Mouse (Mus musculus) heart, postnatal 10 days (tissue): ENCODE data around the gene Ptma. TPM values are rescaled to one million over a fixed set of nuclear protein-coding genes. Genes with fewer than 3 reads are reported as not detected.
"Not testable (repeated sequence)": the region's sequence is repeated elsewhere in the genome, so short reads cannot be mapped to it uniquely, and the experiment has no call there.

Source experiments
- DNase-seq, 2 experiments: peaks; one replicate each; pipeline ENCODE4 v3.0.0; 2021
- intact Hi-C: fragments of 180-260 bp; cut with DNase I; formaldehyde crosslinking; loops from one replicate; pipeline ENCODE4 v1.15.1; 2025
- total RNA-seq, 2 experiments: library from RNA; stranded (reverse); gene quantifications; 2 replicates each; pipeline ENCODE4 v1.2.3; 2021

The Ptma gene
- total RNA-seq, 2 experiments from 2014 or later: 535 to 599 TPM

DNA sequence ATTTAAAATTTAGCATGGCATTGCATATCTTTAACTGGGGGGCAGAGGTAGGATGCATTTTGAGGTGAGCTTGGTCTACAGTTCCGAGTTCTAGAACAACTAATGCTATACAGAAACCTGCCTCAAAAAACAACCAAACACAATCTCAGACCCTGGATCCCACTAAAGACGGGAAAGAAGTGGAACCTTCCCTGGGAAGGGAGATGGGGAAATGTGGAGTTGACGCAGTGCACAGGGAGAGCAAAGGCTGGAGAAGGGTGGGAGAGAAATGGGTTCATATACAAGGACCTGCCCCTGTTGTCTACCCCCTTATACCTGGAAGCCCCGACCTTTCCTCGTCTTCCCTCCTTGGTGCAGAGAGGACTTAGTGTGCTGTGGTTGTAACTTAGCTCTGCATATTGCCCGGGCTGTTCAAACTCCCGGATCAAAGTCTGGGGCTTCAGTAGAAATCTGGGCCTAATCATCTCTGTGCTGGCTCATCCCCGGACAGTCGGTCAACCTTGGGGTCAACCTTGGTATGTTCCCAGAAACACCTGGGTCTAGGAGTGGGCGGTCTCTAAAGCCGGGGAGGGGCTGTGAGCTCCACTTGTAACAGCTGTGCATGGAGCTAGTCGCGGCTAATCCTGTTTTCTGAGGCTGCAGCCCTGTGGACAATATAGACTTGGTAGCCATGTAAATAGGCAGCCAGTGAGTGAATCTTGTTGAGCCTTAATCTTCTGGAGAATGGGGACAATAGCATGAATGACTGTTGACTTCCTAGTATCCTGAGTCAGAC, 5.2 kb downstream of the Ptma start:
- intact Hi-C loops: loop anchor here (1.0 to 5.0 kb wide), 3 partner anchors 30 to 169 kb away; no protein-coding TSS in a partner anchor

DNA sequence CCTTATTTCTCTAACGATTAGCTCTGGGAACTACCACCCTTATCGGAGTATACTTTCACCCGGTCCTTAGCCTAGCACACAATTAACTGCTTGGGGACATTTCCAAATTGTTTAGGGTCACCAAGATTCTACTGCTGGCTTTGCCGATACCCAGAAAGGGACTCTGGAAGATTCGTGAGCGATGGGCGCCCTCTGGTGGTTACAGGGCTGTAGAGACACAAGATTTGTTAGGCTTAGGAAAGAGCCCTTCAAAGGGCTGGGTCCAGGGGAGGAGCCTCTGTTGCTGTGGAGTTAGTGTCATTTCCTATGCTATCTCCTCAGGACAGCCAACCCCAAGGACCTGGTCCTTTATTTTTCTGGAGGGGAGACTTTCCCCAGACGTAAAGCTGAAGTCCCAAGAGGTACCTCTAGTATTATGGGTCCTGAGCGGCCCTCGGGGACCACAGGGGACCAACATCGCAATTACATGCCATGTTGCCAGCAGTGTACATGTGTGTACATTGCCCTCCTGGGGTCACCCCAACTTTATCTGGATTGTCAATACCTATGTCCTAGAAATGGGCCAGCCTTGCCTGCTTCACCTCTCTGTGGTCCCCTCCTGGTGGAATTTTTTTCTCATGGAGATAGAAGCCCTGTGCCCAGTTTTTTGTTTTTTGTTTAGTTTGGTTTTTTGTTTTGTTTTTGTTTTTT, 6.0 kb downstream of the Ptma start:
- intact Hi-C loops: loop anchor here (1.0 to 5.0 kb wide), 3 partner anchors 31 to 170 kb away; no protein-coding TSS in a partner anchor
- peak; percentile 94 to 98 for DNase-seq

More for the DNA sequence above, 5.2 kb downstream of the Ptma start:
- no peak for DNase-seq

DNA sequence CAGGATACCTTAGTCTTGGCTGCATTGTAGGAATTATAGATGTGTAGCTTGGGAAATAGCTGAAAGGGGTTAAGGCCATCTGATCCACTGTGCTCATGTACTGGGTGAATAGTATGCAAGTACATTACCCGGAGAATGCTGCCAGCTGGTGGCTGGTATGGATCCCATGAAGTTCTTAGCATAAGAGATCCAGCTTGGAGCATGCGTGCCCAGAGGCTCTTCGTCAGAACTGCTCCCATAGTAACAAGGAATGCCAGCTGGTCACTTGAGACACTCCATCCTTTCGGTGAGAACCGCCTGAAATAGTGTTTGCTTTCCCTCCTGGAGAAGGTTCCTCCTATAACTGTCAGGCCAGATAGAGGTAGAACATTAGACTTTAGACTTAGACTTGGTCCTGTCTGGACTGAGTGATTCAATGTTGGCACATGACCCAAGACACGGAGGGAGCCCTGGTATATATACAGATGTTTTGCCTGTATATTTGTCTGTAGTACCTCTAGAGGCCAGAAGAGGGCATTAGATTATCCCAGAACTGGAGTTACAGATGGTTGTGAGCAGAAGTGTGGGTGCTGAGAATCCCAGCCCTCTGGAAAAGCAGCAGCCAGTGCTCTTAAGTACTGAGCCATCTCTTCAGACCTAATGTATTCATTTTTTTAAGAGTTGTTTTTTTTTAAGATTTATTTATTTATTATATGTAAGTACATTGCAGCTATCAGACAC, 7.0 kb downstream of the Ptma start:
- intact Hi-C loops: loop anchor here (2.0 to 5.0 kb wide), 2 partner anchors 61 to 171 kb away; no protein-coding TSS in a partner anchor
- no peak for DNase-seq

DNA sequence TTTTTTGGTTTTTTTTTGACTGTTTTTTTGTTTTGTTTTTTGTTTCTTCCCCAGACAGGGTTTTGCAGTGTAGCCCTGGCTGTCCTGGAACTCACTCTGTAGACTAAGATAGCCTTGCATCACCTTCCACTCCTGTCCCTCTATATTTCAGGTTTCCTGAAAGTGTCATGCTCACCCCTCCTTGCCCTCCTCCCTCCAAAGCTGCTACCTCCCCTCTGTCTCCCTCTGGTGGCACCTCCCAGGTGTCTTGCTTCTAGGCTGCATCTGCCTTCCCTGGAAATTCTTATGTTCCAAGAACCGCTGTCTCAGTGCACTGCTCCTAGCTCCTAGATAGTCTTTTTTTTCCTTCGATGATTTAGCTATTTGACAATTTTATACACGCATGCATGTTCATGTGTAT, 11.9 kb downstream of the Ptma start:
- DNase-seq: no peak
- intact Hi-C loops: no loop called here

DNA sequence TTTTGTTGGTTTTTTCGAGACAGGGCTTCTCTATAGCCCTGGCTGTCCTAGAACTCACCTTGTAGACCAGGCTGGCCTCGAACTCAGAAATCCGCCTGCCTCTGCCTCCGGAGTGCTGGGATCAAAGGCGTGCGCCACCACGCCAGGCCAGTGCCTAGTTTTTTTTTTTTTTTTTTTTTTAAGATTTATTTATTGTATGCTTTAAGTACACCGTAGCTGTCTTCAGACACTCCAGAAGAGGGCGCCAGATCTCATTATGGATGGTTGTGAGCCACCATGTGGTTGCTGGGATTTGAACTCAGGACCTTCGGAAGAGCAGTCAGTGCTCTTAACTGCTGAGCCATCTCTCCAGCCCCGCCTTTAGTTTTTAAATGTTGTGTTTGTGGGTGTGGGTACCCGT, 13.1 kb downstream of the Ptma start:
- DNase-seq, intact Hi-C loops: not testable (repeated sequence)

DNA sequence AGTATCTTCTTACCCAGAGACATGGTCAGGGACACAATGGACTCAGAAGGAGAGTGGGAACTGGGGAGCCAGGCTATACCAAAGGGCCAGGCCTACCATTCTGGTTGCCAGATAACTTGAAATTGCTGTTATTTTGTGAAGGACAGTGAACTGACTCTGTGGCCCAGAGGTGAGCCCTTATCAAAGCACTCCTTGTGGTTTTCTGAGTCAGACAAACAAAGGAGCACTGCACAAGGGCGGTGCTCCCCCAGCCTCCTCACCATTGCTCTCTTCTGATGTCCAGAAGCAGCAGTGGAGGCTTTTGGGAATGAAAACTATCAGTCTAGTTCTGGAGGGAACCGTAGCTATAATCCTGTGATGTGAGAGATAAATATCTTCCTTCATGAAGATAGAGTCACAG, 16.1 kb downstream of the Ptma start:
- intact Hi-C loops: no loop called here
- no peak for DNase-seq

DNA sequence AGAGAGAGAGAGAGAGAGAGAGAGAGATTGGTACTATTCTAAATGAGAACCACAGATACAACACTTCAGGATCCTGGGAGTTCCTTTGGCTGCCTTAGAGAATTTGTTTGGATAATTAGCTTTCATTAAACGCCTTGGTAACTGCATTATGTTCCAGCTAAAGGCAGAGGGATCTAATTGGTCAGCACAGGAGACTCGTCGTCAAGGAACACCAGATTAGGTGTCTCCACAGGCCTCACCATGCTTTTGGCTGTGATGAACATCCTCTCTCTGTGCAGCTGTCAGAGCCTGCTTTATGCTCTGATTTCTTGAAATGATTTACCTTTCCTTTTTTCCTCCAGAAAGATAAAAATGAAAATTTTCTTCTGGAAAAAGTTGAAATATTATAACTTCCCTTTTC, 20.3 kb downstream of the Ptma start:
- no peak for DNase-seq
- intact Hi-C loops: no loop called here

DNA sequence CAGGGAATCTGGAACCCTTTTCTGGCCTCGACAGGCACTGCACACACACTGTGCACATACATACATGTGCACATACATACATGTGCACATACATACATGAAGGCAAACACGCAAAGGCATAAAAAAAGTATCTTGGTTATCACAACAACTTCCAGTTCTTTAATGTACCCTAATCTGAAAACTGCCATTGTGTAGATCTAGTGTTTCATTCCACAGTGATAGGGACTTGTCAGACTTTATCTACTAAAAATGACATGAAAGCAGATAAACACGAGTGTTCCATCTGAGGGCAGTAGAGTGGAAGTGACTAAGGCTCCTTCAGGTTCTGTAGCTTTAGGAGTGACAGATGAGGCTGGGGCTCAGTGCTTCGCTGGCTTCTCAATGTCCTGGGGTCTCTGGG, 24.8 kb downstream of the Ptma start:
- DNase-seq: no peak
- intact Hi-C loops: no loop called here

DNA sequence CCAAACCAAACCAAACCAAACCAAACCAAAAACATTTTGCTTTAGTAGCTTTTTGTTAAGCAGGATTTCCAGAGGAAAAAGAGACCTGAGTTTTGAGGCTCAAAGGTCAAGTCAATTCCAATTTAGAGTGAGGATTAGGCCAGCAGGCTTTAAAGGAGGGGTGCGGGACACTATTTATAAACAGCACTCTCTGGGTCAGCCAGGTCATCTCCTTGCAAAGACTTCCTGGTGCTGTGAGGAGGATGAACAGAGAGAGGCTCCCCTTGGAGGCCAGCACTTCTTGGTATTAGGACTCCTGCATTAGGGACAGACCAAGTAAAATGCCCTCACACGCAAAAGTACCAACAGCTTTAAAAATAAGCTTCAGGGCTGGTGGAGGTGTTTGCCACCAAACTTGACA, 25.4 kb downstream of the Ptma start:
- no peak for DNase-seq
- intact Hi-C loops: no loop called here

DNA sequence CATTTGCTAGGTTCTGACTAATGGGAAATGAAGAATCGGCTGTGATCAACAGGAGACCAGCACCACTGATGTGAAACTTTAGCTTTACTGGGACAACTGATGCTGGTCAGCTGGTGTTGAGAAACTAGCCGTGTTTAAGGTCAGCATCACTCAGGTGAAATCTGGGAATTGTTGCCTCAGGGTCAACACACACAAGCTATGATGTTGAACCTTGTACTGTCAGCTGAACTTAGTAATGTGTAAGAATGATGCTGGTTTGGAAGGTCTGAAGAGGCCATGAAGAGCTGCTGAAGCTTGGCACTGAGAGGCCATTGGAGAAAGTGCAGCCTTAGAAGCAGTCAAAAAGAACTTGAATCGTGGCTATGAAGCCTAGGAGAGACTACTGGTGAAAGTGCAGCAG, 29.1 kb downstream of the Ptma start:
- intact Hi-C loops: no loop called here
- DNase-seq: no peak

DNA sequence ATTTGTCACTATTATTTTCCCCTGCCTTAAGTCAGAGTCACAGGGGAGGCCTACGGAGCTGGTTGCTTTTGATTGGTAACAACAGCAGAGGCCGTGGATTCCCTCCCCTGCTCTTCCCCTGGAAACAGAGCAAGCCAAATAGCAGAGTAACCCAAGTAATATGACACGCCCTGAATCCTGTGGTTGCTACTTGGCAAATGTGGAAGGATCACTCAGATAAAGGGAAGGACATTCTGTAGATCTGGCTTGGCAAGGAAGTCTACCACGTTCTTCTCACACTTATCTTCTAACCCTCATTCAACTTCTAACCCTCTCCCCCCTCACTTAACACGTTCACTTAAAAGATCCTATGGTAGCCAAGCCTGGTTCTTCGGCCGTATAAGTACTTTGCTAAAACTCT, 31.3 kb downstream of the Ptma start:
- peak; percentile 41 to 53 for DNase-seq
- intact Hi-C loops: no loop called here

DNA sequence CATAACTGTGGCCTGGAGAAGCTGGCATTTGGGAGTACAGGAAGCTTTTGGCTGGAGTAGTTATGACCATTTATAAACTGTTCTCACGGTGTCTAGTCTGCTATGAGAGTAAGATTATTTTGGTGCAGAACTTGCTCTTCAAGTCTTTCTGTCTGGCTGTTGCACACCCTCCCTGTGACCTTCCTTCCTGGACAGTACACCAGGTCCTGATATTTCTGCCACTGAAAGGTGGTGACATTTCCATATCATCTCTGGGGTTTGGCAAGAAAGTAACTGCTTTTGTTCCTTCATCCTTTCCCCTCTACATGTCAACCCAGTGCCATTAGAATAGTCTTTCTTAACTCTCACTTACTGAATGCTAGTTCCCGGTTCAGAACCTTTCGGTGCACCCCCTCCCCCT, 32.7 kb downstream of the Ptma start:
- intact Hi-C loops: no loop called here
- DNase-seq: peak; percentile 45 to 54

DNA sequence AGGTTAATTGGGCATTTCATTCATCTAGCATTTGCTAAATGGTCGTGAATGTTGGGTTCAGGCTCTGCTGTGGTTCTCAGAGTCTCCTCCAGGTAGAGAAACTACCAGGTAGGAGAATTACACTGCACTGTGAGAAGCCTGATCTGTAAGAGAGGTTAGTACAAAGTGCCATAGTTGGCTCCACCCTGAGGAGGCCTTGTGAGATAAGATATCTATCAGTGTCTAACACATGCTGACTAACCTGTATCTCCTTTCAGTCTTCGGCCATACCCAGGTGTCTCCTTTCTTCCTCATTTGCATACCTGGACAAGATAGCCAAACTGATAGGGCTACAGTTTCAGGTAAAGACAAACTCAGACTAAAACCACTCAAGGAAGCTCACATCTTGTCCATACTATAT, 36.1 kb downstream of the Ptma start:
- DNase-seq: no peak
- intact Hi-C loops: no loop called here

DNA sequence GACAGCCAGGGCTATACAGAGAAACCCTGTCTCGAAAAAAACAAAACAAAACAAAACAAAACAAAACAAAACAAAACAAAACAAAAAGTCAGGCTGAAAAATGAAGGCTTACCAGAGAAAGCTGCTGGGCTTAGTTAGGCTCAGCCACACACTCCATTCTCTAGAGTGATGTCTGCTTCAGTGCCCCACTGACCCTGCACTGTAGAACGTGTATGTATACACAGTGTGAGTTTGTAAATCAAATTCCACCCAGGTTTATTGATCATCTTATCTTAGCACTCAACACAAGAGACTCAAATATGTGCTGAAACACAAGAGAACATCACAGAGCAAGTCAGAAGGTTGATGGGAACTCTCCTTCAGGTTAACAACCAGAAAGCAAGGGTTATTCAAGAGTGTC, 41.9 kb downstream of the Ptma start:
- intact Hi-C loops: no loop called here
- no peak for DNase-seq

DNA sequence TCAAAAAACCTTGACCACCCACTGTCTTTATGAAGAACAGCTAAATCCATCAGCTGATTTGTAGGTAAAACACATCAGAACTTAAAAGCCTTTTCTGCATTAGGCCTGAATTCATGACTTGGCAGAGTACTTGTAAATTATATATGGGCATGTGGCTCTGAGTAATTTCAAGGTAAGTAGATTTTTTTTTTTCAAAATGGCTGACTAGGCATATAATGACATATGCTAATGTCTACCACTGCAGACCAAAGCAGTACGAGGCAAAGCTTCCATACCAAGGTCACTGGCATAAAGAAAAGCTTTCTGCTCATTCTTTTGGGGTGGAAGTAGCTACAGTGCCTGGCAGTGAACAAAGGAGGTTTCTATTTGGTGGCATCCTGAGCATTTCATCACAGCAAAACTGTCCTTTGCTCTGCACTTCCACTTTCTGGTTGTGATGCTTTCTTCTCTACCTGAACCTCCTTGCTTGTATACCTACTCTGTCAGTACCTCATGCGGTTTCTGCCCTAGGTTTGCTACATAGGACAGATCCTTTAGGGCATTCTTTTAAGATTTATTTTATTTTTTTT, 42.9 kb downstream of the Ptma start:
- intact Hi-C loops: no loop called here
- no peak for DNase-seq

DNA sequence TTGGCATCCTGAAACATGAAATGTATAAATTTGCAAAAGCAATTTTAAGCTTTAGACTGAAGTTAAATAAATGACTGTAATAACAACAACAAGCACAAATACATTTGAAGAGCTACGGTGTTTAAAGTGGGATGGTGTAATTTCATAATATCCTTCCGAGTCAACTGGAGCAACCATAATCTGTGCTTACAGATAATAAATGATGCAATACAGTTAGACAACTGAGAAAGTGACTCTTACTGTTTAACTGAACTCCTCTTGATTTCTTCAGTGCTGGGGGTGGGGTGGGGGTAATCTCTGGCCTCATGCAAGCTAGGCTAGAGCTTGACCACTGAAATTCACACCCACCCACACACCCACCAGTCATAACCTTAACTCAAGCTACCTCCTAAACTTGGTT, 44.9 kb downstream of the Ptma start:
- intact Hi-C loops: no loop called here
- DNase-seq: no peak

DNA sequence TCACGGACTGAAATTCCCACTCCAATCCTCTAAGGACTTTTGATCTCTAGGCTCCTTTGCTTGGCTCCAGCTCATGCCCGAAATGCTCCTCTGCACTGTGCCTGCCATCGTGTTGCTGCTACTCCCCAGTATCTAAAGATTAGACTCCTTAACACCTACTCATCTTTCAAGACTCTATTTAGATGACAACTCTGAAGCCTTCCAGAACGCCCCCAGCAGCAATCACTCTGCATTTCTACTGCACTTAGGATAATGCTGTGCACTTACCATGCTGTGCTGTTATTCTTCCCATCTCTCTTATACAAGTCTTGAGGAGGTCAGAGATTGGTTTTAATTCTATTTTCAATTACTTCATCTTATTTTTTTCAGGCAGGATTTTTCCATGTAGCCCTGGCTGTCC, 45.4 kb downstream of the Ptma start:
- no peak for DNase-seq
- intact Hi-C loops: no loop called here
